Mouse (Mus musculus) natural killer cell, adult 2 months (primary cell): ENCODE measurements around the gene Muc5b.
"Not testable (repeated sequence)": the region's sequence is repeated elsewhere in the genome, so short reads cannot be mapped to it uniquely, and the experiment has no call there.

ENCODE experiments used
- DNase-seq, 2 experiments: peaks; one replicate each; pipeline ENCODE4 v3.0.0; 2022; ENCODE audit warnings: low spot score in 2 of 2

Gene Muc5b

GRCm38 (mm10) chr7:141838779-141839178 lies at the start of gene Muc5b:
TSS of gene Muc5b (plus strand) at chr7:141839070.
- no peak for DNase-seq

GRCm38 (mm10) chr7:141794251-141794650 lies 44.6 kb upstream of the Muc5b start:
- no peak for DNase-seq

GRCm38 (mm10) chr7:141803206-141803605 lies 35.7 kb upstream of the Muc5b start:
- no peak for DNase-seq

GRCm38 (mm10) chr7:141805384-141805783 lies 33.5 kb upstream of the Muc5b start:
- no peak for DNase-seq

GRCm38 (mm10) chr7:141807823-141808222 lies 31.0 kb upstream of the Muc5b start:
- DNase-seq, result not testable (repeated sequence)

- DNase-seq, result not testable (repeated sequence)
These were observed 28.9 kb upstream of the Muc5b start for GRCm38 (mm10) chr7:141809933-141810332.

- no peak for DNase-seq
These were observed 25.5 kb upstream of the Muc5b start for GRCm38 (mm10) chr7:141813321-141813720.

GRCm38 (mm10) chr7:141815361-141815760 lies 23.5 kb upstream of the Muc5b start:
- DNase-seq, result no peak

- DNase-seq, result no peak
These were observed 21.4 kb upstream of the Muc5b start for GRCm38 (mm10) chr7:141817355-141818075.

GRCm38 (mm10) chr7:141818267-141818666 lies 20.6 kb upstream of the Muc5b start:
- no peak for DNase-seq

- no peak for DNase-seq
These were observed 16.1 kb upstream of the Muc5b start for GRCm38 (mm10) chr7:141822582-141823261.

GRCm38 (mm10) chr7:141823699-141824098 lies 15.2 kb upstream of the Muc5b start:
- no peak for DNase-seq

- DNase-seq, result no peak
These were observed 14.5 kb upstream of the Muc5b start for GRCm38 (mm10) chr7:141824398-141824797.

GRCm38 (mm10) chr7:141835941-141836340 lies 2.9 kb upstream of the Muc5b start:
- DNase-seq, result no peak

- DNase-seq, result no peak
These were observed 2.4 kb upstream of the Muc5b start for GRCm38 (mm10) chr7:141836423-141836822.

GRCm38 (mm10) chr7:141840354-141840753 lies 1.5 kb downstream of the Muc5b start:
- no peak for DNase-seq

GRCm38 (mm10) chr7:141861046-141861445 lies 22.2 kb downstream of the Muc5b start:
- no peak for DNase-seq

GRCm38 (mm10) chr7:141869644-141870043 lies 30.8 kb downstream of the Muc5b start:
- DNase-seq, result no peak

GRCm38 (mm10) chr7:141870553-141870952 lies 31.7 kb downstream of the Muc5b start:
- no peak for DNase-seq

- DNase-seq, result no peak
These were observed 36.0 kb downstream of the Muc5b start for GRCm38 (mm10) chr7:141874891-141875290.

- no peak for DNase-seq
These were observed 39.9 kb downstream of the Muc5b start for GRCm38 (mm10) chr7:141878813-141879212.

- DNase-seq, result no peak
These were observed 53.3 kb downstream of the Muc5b start for GRCm38 (mm10) chr7:141892151-141892550.

GRCm38 (mm10) chr7:141901825-141902224 lies 63.0 kb downstream of the Muc5b start:
- DNase-seq, result peak in 1 of 2 experiments; percentile 4
